Mouse (Mus musculus): Measurements from ENCODE around the gene Ston2. TPM values are rescaled to one million over a fixed set of nuclear protein-coding genes. Genes with fewer than 3 reads are reported as not detected.

The Ston2 gene
- polyA plus RNA-seq, 2 experiments from 2014 or later = 0.08 to 0.47 TPM

DNA sequence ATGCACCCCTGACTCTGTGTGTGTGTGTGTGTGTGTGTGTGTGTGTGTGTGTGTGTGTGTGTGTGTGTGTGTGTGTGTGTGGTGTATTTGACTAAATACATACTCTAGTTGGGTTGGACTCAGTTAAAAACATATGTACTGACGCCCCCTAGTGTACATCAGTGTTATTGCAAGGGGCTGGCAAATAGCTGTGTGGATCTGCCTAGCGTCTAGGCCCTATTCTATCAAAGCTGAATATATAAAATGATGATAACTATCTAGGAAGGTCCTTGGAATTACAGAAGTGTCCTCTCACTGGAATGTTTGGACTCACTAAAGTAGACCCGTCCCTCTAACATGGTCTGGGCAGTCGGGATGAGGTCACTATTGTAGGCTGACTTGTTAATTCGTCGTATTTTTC is 1.6 kb upstream of the Ston2 start:
- peak; percentile 84 for ATAC-seq

DNA sequence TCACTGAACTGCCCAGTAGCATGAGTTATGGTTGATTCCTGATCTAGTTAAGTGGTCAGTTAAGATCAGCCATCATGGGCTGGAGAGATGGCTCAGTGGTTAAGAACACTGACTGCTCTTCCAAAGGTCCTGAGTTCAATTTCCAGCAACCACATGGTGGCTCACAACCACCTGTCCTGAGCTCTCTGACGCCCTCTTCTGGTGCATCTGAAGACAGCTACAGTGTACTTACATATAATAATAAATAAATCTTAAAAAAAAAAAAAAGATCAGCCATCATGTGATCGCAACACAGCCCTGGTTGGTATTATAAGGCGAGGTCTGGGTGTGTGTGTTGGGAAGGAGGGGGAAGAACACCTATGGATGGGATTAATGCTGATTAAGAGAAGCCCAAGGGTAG is 259 bp upstream of the Ston2 start:
- peak; percentile 20 for ATAC-seq

DNA sequence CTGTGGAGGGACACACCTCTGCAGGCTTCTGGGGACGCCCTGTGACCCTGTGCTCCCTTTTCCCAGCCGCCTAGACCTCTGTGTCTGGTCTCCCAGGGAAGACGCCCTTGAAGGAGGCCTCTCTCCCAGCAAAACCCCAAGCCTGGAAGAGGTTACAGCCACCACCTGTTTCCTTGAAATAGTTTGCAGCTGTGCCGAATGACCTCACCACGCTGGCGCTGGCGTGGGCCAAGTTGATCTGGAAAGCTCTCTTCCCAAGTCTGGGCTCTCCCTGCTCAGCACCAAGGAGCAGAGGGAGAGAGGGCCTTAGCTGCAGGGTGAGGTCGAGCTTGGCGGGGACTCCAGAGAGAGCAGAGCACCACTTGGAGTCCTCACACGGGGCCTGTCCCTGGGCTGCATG is 1.8 kb downstream of the Ston2 start:
- ATAC-seq = no peak

DNA sequence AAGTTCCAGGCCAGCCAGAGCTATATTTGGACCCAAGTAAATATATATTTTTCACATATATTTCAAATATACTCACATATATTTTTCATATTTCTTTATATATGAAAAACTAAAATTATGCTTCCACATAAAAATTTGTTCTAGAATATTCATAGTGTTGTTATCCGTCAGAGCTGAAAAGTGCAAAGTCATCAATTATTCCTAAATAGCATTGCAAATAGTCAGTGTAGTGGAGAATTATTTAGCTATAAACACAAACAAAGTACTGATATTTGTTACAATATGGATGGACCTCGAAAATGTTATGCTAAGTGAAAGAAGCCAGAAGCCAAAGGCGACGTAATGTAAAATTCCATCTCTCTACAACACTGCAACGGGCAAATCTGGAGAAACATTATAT is 6.8 kb downstream of the Ston2 start:
- ATAC-seq = no peak

DNA sequence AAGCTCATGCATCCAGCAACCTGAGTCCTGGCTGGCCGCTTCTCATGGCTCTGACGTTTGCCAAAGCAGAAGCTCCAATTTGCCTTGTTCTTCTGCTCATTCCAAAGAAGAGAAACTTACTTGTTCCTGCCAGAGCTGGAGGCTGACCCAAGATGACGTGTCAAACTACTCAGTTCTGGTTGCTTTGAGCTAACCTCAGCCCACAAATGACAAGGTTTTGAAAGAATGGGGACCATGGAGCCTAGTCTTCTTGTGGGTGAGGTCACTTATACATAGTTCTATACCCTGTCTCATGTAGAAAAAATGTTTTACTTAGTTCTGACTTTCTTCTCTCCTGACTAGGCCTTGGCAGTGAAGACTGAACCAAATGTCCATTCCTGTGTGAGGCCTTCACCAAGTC is 7.7 kb downstream of the Ston2 start:
- ATAC-seq = no peak

DNA sequence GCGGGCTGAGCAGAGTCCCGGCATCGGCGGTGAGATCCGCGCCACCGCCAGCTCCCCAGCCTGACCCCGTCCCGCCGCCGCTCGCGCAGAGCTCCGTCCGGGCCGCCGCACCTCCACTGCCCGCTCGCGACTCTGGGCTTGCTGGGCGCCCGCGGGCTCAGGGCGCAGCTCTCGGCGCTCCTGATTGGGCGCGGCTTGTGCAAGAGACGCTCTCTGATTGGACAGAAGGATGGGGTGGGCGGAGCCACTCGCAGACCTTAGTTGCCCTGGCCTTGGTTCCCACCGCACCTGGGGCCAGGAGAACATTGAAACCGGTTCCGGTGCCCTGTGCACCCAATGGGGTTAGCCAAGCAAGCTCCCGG is 9.2 kb downstream of the Ston2 start:
- peak; percentile 93 for ATAC-seq

DNA sequence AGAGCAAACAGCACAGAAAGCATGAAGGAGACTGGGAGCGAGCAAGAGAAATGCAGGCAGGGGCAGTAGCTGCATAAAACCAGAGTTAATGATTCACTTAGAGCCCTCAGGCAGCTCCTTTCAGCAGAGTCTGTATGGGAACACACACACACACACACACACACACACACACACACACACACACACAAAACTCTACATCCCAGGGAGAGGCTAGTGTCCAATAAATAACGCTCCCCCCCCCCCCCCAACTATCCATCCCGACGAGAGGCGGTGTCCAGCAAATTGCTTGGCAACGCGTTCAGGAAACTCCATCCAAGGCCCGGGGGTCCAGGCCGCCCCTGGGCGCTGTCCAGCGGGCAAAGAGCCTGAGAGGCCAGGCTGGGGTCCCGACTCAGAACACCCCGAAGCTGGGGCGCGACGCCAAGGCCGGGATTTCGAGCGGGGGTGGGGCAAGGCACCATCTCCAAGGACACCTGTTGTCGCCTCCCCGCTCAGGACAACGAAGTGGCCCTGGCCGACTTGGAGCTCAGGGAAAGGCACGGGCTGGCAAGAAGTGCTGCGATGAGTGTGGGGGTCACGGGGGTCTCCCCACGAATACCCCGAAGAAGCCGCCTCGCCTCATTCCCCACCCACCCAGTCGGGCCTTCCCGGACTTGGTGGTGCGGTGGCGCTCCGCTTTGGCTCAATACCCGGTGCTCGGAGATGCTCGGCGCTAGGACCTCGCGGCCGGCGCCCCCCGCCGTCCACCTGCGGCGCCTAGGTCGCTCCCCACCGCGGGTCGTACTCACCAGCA is 9.8 kb downstream of the Ston2 start:
- ATAC-seq = no peak

DNA sequence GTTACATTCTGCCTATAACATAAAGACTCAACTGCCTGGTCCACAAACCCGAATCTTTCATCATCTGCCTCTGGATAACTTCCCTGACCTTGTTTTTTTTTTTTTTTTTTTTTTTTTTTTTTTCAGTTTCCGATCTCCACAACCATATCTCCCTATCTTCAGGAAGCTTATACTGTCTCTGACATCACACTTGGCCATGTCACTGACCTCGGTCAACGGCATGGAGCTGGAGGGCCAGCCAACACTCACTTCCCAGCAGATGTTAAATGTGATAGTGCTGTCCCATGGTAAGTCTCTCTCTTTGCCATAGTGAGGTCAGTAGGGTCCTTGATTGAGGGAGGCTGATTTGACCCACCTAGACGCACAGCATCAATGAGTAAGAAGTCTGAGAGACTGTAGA is 11.8 kb downstream of the Ston2 start:
- ATAC-seq = no peak

DNA sequence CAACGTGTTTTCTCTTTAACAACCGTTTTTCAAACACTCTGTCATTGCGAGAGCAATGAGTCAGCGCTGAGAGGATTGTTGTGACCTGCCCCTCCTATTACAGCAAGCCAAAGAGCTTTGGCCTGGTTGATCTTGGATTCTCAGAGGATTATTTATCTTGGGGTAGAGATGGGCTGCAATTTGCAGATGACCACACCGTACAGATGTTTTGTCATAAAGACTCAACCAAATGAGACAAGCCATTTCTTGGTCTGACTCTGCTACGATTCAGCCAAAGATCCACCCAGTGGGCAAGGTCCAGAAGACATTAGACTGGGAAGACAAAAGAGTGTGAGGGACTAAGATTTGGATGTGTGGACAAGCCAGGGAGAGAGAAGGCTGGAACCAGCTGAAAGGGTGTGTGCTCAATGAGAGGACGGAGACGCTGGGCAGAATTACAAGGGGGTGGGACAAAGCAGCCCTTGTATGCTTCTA is 13.3 kb downstream of the Ston2 start:
- ATAC-seq = no peak

DNA sequence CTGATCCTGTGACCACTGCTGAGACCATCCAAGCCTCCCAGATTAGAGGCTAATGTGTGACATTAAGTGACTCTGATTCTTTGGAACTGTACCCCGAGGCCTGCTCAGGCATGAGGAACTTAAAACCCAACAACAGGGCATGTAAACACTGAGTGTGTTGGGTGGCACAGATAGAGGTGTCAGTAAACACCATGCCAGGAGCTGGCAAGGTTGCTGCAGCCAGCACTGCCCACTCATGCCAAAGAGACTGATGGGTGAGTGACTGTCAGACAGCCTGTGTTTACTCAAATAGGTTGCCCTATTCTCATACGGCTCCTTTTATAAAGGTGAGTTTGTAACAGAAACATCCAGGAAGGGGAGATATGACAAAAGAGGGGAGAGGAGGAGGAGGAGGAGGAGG is 19.3 kb downstream of the Ston2 start:
- no peak for ATAC-seq

DNA sequence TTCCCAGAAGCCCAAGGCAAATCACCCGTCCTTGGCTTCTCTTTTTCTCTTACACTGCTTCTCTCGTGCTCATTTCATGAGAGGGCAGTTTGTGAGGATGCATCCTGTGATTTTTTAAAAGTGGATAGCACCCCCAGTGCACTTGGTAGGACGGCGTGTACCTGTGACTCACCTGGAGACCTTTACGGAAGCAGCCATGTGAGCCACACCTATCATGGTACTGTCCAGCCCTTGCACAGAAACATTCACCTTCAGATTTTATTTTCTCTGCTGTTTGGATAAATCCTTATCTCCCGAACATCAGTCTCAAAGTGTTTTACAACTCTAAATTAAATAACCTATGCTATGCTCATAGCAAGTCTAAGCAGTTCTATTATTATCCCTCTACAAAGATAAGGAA is 20.0 kb downstream of the Ston2 start:
- no peak for ATAC-seq

DNA sequence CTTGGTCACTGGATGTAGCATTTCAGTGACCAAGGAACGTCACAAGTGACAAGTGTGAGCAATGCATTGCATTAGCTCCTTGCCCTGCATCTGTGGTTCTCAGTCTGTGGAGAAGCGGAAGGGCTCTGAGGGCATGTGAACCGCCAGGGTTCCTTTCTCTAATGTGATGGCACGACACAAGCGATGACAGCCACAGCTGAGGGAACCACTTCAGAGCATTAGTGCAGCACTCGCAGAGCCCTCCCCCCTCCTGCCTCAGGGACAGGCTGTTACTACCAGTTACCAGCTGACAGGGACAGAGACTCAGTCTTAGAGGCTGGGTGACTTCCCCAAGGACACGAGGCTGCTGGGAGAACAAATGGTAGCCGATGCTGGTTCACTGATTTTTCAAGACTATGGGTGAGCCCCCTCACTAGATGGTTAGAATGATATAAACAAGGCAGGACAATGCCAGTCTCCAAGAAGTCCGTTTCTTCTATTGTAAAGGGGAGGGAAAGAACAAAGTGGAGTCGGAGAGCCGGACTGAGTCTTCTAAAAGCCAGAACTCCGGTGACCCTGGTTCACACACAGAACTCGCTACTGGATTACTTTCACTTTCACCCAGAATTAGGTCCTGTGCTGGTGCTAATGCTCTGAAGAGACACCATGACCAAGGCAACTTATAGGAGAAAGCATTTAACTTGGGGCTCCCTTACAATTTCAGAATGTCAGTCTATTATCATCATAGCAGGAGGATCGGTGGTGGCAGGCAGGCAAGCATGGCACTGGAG is 21.7 kb downstream of the Ston2 start:
- ATAC-seq = peak; percentile 75

DNA sequence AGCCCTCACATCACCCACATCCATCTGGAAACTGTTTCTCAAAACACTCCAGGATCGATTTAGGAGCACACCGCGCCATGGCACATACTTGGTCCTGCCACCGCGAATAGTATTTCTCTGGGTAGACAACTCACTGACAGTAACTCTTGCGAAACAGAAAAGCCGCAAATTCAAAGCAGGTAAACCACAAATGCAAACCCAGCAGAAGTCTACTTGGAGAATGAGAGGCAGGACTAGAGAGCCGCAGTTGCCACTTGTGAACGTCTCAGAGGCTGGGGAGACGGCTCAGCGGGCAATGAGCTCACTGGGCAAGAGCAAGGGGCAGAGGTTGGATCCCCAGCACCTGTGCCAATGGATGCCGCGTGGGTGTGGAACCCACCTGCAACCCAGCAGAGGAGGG is 22.7 kb downstream of the Ston2 start:
- peak; percentile 61 for ATAC-seq

DNA sequence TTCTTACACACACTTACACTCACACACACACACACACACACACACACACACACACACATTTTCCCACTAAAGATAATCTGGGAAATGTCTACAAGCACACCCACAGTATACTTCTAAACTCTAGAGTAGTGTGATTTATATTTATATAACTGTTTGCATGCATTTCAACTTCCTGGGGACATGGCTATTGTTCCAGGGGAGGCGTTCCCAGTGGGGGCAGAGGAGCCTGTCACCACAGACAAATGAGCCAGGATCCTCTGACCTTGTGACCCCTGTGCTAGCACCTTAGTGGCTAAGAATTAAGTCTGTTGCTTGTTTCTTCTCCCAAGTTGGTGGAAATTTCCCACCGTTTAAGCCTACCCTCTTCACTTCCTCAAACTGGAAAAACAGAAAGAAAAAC is 23.1 kb downstream of the Ston2 start:
- peak; percentile 1 for ATAC-seq

DNA sequence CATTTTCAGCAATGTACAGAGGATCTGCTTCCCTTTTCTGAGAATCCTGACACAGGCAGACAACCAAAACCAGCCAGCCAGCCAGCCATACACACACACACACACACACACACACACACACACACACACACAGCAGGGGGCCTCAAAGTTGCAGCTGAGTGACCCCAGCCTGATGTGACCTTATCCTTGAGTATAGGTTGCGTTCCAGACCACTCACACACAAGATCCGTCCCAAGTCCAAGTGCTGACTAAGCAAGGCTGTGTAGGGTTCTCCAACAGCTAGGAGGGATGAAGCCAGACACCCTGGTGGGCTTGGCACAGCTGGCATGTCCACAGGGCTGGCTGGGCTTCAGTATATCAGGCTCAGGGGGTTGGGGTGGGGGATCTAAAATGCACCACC is 23.7 kb downstream of the Ston2 start:
- ATAC-seq = no peak

DNA sequence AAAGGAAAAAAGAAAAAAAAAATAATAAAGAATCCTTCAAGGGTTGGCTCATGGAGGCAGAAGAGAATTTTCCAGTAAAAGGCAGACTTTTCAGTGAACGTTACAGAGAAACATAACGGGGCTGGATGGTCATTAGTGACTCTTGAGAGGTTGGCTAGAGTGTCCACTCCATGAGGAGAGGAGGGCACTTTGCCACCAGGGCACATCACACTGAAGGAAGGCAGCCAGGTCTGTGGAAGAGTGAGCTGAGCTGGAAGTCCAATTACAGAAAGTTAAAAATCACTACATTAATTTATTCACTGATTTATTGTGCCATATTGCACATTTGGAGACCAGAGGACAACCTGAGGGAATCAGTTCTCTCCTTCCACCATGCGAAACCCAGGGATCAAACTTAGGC is 28.4 kb downstream of the Ston2 start:
- ATAC-seq = no peak

DNA sequence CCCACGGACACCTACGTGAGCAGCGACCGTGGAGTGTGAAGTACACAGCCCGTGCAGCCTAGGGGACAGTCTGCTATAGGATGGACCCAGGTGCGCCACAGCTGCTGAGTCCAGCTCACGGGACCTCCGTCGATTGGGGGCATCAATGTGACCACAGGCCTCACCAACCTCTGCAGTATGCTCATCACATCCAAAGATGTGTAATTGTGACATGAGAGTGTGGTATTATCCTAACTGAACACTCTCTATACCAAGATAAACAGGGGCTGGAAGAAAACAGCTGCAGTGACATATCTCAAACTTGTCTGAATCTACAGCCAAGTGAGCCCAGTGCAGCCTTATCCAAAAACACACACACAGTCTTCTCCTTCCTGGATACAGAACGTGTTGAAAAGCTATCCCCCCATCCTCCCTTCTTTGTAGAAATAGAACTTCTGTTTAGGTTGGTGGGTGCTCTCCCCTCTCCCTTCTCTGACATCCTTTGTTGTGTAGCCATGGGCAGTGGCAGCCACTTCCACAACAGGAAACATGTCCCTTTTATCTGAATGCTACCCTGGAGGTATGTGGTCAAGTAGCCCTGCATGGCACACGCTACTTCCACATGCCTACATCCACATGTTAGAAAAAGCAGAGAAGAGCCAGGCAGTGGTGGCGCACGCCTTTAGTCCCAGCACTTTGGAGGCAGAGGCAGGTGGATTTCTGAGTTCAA is 30.2 kb downstream of the Ston2 start:
- no peak for ATAC-seq

DNA sequence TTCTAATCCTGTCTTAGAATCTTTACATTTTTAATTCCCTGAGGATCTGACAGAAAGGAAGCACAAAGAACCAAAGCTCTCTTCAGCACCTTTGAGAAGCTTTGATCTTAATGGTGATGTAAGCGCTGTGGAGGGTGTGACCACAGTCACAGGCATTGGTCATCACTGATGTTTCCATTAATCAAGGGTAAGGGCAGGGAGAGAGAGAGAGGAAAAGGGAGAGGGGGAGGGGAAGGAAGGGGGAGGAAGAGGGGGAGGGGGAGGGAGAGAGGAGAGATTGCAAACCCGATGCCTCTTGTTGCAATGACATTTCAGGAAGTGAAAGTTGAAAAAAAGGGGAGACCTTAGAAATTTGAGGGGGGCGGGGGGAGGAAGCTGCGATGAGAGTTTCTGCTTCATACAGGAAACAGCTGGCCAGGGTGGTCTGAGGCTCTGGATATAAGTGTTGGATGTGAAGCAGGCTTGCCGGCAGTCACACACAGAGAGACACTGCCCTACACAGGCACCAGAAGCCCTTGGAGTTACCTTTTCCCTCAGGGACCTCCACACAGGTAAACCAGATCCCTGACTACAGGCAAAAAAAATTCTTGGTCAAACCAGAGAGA is 31.5 kb downstream of the Ston2 start:
- ATAC-seq = no peak

DNA sequence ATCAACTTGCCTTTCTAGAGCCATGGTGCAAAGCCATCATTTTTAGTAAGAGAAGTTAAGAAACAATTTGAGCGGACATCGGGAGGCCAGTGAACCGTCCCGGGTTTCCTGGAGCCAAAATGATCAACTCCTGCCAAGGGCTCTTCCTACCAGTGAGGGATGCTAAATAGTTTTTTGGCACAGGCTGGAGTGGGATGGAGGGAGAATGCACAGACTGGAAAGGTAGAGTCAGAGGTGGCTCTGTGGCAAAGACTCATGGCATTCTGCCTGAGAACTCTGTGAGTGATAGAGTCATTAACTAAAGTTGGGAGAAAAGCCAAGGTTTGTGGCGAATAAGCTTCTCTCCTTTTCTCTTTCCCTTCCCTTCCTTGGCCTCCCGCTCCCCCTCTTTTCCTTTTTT is 33.6 kb downstream of the Ston2 start:
- no peak for ATAC-seq

DNA sequence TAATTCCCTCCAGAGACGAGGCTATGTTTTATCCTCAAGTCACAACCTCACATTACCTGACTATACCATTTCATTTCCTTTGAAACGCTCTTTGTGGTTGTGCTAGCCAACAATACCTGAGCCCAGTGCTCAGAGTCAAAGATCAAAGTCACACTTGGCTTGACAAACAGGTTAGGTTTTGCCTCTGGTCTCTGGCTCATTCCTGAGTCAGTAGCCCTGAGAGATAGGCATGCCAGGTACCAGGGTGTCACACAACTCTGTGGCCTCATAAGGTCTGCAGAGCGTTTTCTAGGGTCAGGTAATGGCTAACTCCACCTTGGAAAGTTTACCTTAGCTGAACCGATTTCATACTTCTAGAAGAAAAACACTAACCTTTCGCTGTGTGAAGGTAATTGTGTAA is 35.5 kb downstream of the Ston2 start:
- no peak for ATAC-seq

DNA sequence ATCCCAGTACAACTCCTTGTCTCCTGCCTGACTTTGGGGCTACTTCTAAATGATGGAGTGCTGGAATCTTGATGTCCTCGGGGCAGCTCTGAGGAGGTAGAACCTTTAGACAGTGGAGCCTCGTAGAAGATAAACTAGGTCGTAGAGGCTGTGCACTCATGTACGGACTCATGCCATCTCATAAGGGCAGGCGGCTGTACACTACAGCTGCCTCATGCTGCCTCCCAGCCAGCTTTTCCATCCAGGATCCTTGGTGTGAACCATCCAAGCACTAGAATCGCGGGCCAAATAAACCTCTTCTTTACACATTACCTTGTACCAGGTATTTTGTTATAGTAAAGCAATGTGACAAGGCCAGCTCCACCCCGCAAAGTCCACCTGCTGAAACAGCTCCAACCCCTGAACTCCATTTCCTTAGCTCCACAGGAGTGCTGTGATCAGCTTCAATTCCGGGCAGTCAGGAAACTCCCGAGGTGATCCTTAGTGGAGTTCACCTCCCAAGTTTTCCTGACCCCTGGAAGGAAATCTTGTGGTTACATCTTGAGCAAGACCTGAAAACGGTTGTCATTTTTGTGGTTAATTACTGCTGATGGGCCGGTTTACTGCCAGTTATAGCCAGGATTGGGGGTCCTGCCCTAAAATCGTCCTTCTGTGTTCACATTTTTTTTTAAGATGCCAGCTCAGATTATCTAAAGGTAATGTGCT is 36.1 kb downstream of the Ston2 start:
- no peak for ATAC-seq

DNA sequence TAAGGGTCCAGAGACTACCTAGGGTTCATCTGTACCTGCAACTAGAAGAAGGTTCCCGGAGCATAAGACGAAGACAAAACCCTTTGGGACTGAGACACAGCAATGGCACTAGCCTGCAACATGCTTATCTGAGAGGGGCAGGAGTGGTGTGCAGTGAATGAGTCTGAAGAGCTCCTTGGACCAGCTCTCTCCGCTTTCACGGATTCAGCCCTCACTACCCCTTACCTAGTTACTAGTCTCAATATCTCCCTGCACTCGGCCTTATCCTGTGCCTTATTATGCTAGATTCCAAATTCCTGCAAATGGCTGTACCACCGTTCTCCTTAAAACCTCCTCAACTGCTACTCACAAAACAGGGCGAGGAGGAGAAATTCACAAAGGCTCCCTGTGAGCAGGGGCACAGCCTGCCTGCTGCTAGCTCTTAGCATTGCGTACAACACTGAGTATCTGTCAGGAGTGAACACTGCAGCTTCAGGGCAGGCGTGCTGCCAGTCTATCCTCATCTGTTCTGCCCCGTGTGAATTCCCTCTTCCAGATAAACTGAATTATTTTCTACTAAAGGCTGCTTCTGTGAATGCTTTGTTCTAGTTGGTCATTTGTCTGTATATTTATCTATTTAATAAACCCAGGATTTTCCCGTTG is 38.5 kb downstream of the Ston2 start:
- no peak for ATAC-seq

All from CD4-positive, CD25-positive, alpha-beta regulatory T cell, adult 4 months (primary cell).